Mouse (Mus musculus) olfactory bulb, adult 2 months (tissue): ENCODE measurements around the gene Wfdc16. TPM values are rescaled to one million over a fixed set of nuclear protein-coding genes. Genes with fewer than 3 reads are reported as not detected.

Source experiments
- H3K27ac ChIP-seq: fragments of 200-500 bp; 2 replicates; pipeline ENCODE4 v1.5.1; 2012; ENCODE audit warnings: low read depth, low read length; ENCODE audit not compliant: insufficient read depth
- H3K4me1 ChIP-seq: fragments of 200-500 bp; 2 replicates; pipeline ENCODE4 v1.6.1; 2012; ENCODE audit warnings: low read length; ENCODE audit not compliant: control insufficient read depth, insufficient read depth
- H3K4me3 ChIP-seq: fragments of 200-500 bp; 2 replicates; pipeline ENCODE4 v1.5.1; 2012; ENCODE audit warnings: mild to moderate bottlenecking, low read depth, low read length, moderate library complexity; ENCODE audit not compliant: insufficient read depth
- CTCF ChIP-seq: fragments of 200-500 bp; IDR thresholded peaks from 2 replicates; pipeline ENCODE4 v1.5.1; 2012; ENCODE audit warnings: low read depth, mild to moderate bottlenecking, low read length, moderate library complexity; ENCODE audit not compliant: insufficient read depth
- POLR2A ChIP-seq: fragments of 200-500 bp; IDR thresholded peaks from 2 replicates; pipeline ENCODE4 v1.6.1; 2012; ENCODE audit warnings: mild to moderate bottlenecking, low read depth, low read length, moderate library complexity; ENCODE audit not compliant: insufficient read depth
- WGBS: fragments of 180-500 bp; shearing (Covaris S2); methylation state at CpG from one replicate; pipeline ENCODE4 v1.1.7; 2018; 5-methylcytosine and 5-hydroxymethylcytosine counted together
- polyA plus RNA-seq: library from polyadenylated mRNA; stranded (reverse); fragments of >200 nt; gene quantifications from 2 replicates; pipeline ENCODE4 v1.2.4, GENCODE M21; 2012; ENCODE audit warnings: low replicate concordance; ENCODE audit not compliant: missing spikeins, insufficient read depth, insufficient read length

Wfdc16 gene
- not detected in 2 replicates for polyA plus RNA-seq

DNA sequence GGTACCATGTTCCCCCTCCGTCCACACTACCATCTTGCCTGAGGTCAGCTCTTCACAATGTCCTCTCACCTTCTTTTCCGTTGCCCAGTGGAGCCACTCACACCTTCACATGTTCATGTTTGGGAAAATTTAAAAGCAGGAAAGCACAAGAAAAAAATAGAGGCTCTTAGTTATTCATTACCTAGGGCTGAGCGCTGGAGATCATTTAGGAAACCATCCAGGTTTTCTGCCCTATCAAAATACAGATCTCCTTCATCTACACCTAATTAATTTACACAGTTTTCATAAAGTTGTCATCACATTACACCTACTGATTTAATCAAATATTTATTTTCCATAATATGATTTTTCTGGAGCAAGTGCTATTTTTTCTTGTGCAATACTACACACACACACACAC is at the start of gene Wfdc16:
Wfdc16 (minus strand) TSS at position 101 of the 400 bp plus-strand sequence.
- TF ChIP-seq CTCF (no peak), POLR2A (no peak)
- 88% methylated on average over 3 of the region's 3 CpGs for WGBS
- Histone ChIP-seq H3K27ac (no peak within 1 kb of the TSS), H3K4me1 (no peaks in the 10 kb centered on the region), H3K4me3 (no peak within 1 kb of the TSS)

DNA sequence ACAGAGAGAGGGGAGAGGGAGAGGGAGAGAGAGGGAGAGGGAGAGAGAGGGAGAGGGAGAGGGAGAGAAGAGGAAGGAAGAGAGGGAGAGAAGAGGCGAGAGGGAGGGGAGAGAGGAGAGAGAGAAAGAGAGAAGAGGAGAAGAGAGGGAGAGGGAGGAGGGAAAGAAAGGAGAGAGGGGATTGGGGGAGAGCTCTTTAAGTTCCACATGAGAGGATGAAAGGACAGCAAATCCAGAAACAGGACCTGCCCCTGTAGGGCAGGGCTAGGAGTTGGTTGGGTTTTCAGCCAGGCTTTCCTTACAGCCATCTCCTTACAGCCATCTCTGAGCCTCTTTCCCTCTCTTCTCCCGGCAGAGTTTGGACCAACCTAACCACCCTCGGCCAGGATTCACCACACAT is 46.2 kb upstream of the Wfdc16 start, which contains the start of gene Wfdc13:
Wfdc13 (plus strand) TSS at position 301 of the 400 bp plus-strand sequence.
- TF ChIP-seq POLR2A (no peak), CTCF (no peak)
- H3K4me3 ChIP-seq, result no peak within 1 kb of the TSS
- 79% methylated on average over 3 of the region's 3 CpGs for WGBS
- no peak within 1 kb of the TSS for H3K27ac ChIP-seq
- H3K4me1 ChIP-seq, result no peaks in the 10 kb centered on the region

DNA sequence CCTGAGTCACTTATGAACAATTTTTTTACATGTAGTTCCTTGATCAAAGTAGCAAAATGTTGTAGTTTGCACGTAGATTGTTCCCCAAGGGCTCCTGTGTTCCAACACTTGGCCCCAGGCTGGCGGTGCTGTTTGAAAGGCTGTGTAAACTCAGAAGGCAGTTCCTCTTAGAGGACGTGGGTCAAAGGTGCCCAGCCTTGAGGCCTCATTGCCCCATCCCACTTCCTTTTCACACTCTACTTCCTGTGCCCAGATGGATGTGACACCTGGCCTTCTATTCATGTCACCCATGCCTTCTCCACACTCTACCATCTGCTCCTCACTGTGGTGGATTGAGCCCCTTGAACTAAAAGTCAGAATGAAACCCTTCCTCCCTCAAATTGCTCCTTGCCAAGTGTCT is 41.3 kb upstream of the Wfdc16 start:
- H3K4me3 ChIP-seq, result no peak overlapping the region
- no peak overlapping the region for H3K27ac ChIP-seq
- WGBS, result 81% methylated on average over 3 of the region's 3 CpGs
- H3K4me1 ChIP-seq, result peaks cover 5% of the 10 kb centered on the region; the same call in 1 of the 2 replicates
- TF ChIP-seq CTCF (no peak), POLR2A (no peak)

GRCm38 (mm10) chr2:164678848-164679625 is 40.4 kb upstream of the Wfdc16 start:
- H3K4me3 ChIP-seq, result peak overlapping the region; percentile 16; the same call in 1 of the 2 replicates
- peaks cover 5% of the 10 kb centered on the region; the same call in 1 of the 2 replicates for H3K4me1 ChIP-seq
- H3K27ac ChIP-seq, result no peak overlapping the region
- WGBS, result 18% methylated on average over 19 of the region's 19 CpGs
- no peak for TF ChIP-seq POLR2A
- TF ChIP-seq CTCF, result peak; percentile 50; the same call in 1 of the 2 replicates

GRCm38 (mm10) chr2:164676916-164677685 is 38.5 kb upstream of the Wfdc16 start:
- 82% methylated on average over 16 of the region's 16 CpGs for WGBS
- H3K27ac ChIP-seq, result no peak overlapping the region

GRCm38 (mm10) chr2:164676103-164676502 is 37.5 kb upstream of the Wfdc16 start:
- Histone ChIP-seq H3K4me1 (peaks cover 5% of the 10 kb centered on the region; the same call in 1 of the 2 replicates), H3K27ac (no peak overlapping the region), H3K4me3 (no peak overlapping the region)
- TF ChIP-seq CTCF, result no peak
- TF ChIP-seq POLR2A, result no peak
- 80% methylated on average over 7 of the region's 7 CpGs for WGBS

More at GRCm38 (mm10) chr2:164676916-164677685, 38.5 kb upstream of the Wfdc16 start:
- Histone ChIP-seq H3K4me3 (no peak overlapping the region), H3K4me1 (peaks cover 5% of the 10 kb centered on the region; the same call in 1 of the 2 replicates)
- TF ChIP-seq CTCF (no peak), POLR2A (no peak)

DNA sequence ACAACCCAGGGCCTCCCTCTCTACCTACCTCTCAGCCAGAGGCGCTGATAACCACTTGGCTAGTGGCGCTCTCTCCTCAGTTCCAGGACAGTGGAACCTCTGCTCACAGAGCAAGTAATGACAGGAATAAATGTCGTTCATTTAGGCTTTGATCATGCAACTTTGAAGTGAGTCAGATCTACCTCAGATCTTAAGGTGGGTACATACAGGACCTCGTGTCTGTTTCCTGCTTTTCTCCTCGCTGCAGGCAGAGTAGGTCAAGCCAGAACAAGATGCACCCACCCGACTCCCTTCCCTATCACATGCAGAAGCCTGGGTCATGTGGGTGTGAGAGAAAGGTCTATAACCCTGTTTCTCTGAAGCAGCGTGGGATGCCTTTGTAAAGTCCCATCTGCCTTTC is 35.4 kb upstream of the Wfdc16 start, which contains the start of gene Wfdc11:
Wfdc11 (minus strand) TSS at position 101 of the 400 bp plus-strand sequence.
- no peak for TF ChIP-seq CTCF
- TF ChIP-seq POLR2A, result no peak
- no peak within 1 kb of the TSS for H3K4me3 ChIP-seq
- peaks cover 3% of the 10 kb centered on the region; the same call in 1 of the 2 replicates for H3K4me1 ChIP-seq
- H3K27ac ChIP-seq, result no peak within 1 kb of the TSS
- 78% methylated on average over 7 of the region's 7 CpGs for WGBS

GRCm38 (mm10) chr2:164670938-164671337 is 32.3 kb upstream of the Wfdc16 start:
- WGBS, result 19% methylated on average over 1 of the region's 1 CpGs
- no peak overlapping the region for H3K4me3 ChIP-seq
- TF ChIP-seq CTCF (no peak), POLR2A (no peak)
- no peaks in the 10 kb centered on the region for H3K4me1 ChIP-seq
- H3K27ac ChIP-seq, result no peak overlapping the region

DNA sequence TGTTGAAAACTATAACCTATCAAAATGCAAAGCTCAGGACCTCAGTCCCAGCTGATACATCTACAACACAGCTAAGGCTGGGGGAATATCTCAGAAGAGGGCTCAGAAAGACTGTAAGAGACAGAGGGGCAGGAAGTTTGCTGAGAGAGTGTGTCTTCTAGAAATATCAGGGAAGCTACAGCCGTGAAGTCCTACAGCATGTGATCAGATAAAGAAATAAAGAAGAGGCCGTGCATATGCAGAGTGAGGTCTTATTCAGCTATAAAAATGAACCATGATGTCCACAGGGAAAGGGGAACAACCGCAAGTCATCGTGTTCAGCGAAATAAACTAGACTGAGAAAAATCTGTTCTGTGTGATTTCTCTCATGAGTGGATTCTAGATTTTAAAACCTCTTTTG is 31.7 kb upstream of the Wfdc16 start:
- Histone ChIP-seq H3K4me3 (no peak overlapping the region), H3K4me1 (no peaks in the 10 kb centered on the region), H3K27ac (no peak overlapping the region)
- no peak for TF ChIP-seq POLR2A
- no peak for TF ChIP-seq CTCF
- 83% methylated on average over 5 of the region's 5 CpGs for WGBS
